Mouse (Mus musculus): ENCODE measurements around the gene Xpc. TPM values are rescaled to one million over a fixed set of nuclear protein-coding genes. Genes with fewer than 3 reads are reported as not detected.

Xpc gene
- polyA plus RNA-seq, 1 experiment from 2014 or later: 20.6 TPM

- peaks cover 8% of the 10 kb centered on the region; the same call in 1 of the 2 replicates for H3K36me3 ChIP-seq (replicated peaks)
- H3K4me2 ChIP-seq: no peak overlapping the region
- H3K27ac ChIP-seq: no peak overlapping the region
- no peak overlapping the region for H3K9ac ChIP-seq
- H3K4me1 ChIP-seq: no peaks in the 10 kb centered on the region
- ATAC-seq (replicated peaks): no peak
- no peaks in the 10 kb centered on the region for H3K27me3 ChIP-seq (replicated peaks)
- H3K4me3 ChIP-seq: no peak overlapping the region
- 98% methylated on average over 1 of the region's 1 CpGs for WGBS
- H3K9me3 ChIP-seq: no peaks in the 10 kb centered on the region
These were observed 56.2 kb downstream of the Xpc start for GRCm38 (mm10) chr6:91459471-91459870.

- Histone ChIP-seq H3K4me1 (no peaks in the 10 kb centered on the region), H3K27me3 (replicated peaks) (no peaks in the 10 kb centered on the region), H3K9me3 (no peaks in the 10 kb centered on the region), H3K9ac (no peak overlapping the region), H3K36me3 (replicated peaks) (no peaks in the 10 kb centered on the region), H3K4me2 (no peak overlapping the region), H3K4me3 (no peak overlapping the region), H3K27ac (no peak overlapping the region)
- 75% methylated on average over 5 of the region's 5 CpGs for WGBS
- ATAC-seq (replicated peaks): no peak
These were observed 61.1 kb downstream of the Xpc start for GRCm38 (mm10) chr6:91454546-91454945.

GRCm38 (mm10) chr6:91452056-91452455, 63.6 kb downstream of the Xpc start:
- H3K4me2 ChIP-seq: no peak overlapping the region
- no peaks in the 10 kb centered on the region for H3K36me3 ChIP-seq (replicated peaks)
- H3K4me3 ChIP-seq: no peak overlapping the region
- H3K4me1 ChIP-seq: no peaks in the 10 kb centered on the region
- no peak for ATAC-seq (replicated peaks)
- WGBS: 63% methylated on average over 1 of the region's 1 CpGs
- no peak overlapping the region for H3K27ac ChIP-seq
- H3K27me3 ChIP-seq (replicated peaks): no peaks in the 10 kb centered on the region
- H3K9ac ChIP-seq: no peak overlapping the region
- no peaks in the 10 kb centered on the region for H3K9me3 ChIP-seq

GRCm38 (mm10) chr6:91449472-91450225, 66.0 kb downstream of the Xpc start:
- Histone ChIP-seq H3K36me3 (replicated peaks) (no peaks in the 10 kb centered on the region), H3K27ac (no peak overlapping the region), H3K4me1 (no peaks in the 10 kb centered on the region), H3K9me3 (no peaks in the 10 kb centered on the region), H3K9ac (no peak overlapping the region), H3K4me2 (no peak overlapping the region), H3K4me3 (no peak overlapping the region), H3K27me3 (replicated peaks) (no peaks in the 10 kb centered on the region)
- ATAC-seq (replicated peaks): no peak
- WGBS: 57% methylated on average over 3 of the region's 3 CpGs

- H3K4me3 ChIP-seq: no peak overlapping the region
- no peak overlapping the region for H3K9ac ChIP-seq
- no peaks in the 10 kb centered on the region for H3K9me3 ChIP-seq
- peaks cover 8% of the 10 kb centered on the region for H3K4me1 ChIP-seq
- H3K36me3 ChIP-seq (replicated peaks): no peaks in the 10 kb centered on the region
- WGBS: 80% methylated on average over 3 of the region's 3 CpGs
- H3K4me2 ChIP-seq: no peak overlapping the region
- H3K27me3 ChIP-seq (replicated peaks): no peaks in the 10 kb centered on the region
- no peak for ATAC-seq (replicated peaks)
- H3K27ac ChIP-seq: no peak overlapping the region
These were observed 70.4 kb downstream of the Xpc start for GRCm38 (mm10) chr6:91445316-91445715.

- 4% methylated on average over 19 of the region's 19 CpGs for WGBS
These were observed 74.5 kb downstream of the Xpc start for GRCm38 (mm10) chr6:91441145-91441662.

GRCm38 (mm10) chr6:91440474-91441144, 75.1 kb downstream of the Xpc start:
- peak; percentile 97 for ATAC-seq (replicated peaks)
- Histone ChIP-seq H3K4me1 (peaks cover 11% of the 10 kb centered on the region), H3K9ac (peak overlapping the region; percentile 68), H3K36me3 (replicated peaks) (no peaks in the 10 kb centered on the region), H3K27me3 (replicated peaks) (peaks cover 12% of the 10 kb centered on the region), H3K27ac (peak overlapping the region; percentile 77), H3K9me3 (no peaks in the 10 kb centered on the region), H3K4me3 (peak overlapping the region; percentile 58), H3K4me2 (peak overlapping the region; percentile 86)
- 3% methylated on average over 30 of the region's 30 CpGs for WGBS

More at GRCm38 (mm10) chr6:91441145-91441662, 74.5 kb downstream of the Xpc start:
- peak overlapping the region; percentile 86 for H3K4me2 ChIP-seq
- H3K27me3 ChIP-seq (replicated peaks): peaks cover 9% of the 10 kb centered on the region
- no peaks in the 10 kb centered on the region for H3K9me3 ChIP-seq
- H3K4me1 ChIP-seq: peaks cover 11% of the 10 kb centered on the region
- peak overlapping the region; percentile 77 for H3K27ac ChIP-seq
- peak; percentile 72 for ATAC-seq (replicated peaks)
- H3K4me3 ChIP-seq: peak overlapping the region; percentile 58
- no peaks in the 10 kb centered on the region for H3K36me3 ChIP-seq (replicated peaks)
- H3K9ac ChIP-seq: peak overlapping the region; percentile 55

Other genes starting within 250 kb of the Xpc start
- 12.5 and 13.1 TPM in 2 replicates for gene Wnt7a, start 104.5 kb downstream of the Xpc start, polyA plus RNA-seq (2015; fragmentation: Nextera tagmentation; extraction: Ambion mirVana)
- 39.6 and 40.7 TPM in 2 replicates for gene Chchd4, start 42.3 kb downstream of the Xpc start, polyA plus RNA-seq (2015; fragmentation: Nextera tagmentation; extraction: Ambion mirVana)
- 51.6 and 52.0 TPM in 2 replicates for gene Tmem43, start 42.2 kb downstream of the Xpc start, polyA plus RNA-seq (2015; fragmentation: Nextera tagmentation; extraction: Ambion mirVana)
- gene Lsm3, start within 50 bp of the Xpc start, polyA plus RNA-seq (2015; fragmentation: Nextera tagmentation; extraction: Ambion mirVana): 149 and 152 TPM in 2 replicates
- gene Slc6a6, start 168.2 kb upstream of the Xpc start, polyA plus RNA-seq (2015; fragmentation: Nextera tagmentation; extraction: Ambion mirVana): 117 and 123 TPM in 2 replicates